Mouse (Mus musculus): ENCODE measurements around the gene Tesc. TPM values are rescaled to one million over a fixed set of nuclear protein-coding genes. Genes with fewer than 3 reads are reported as not detected.

The Tesc gene
- polyA plus RNA-seq, 1 experiment from 2014 or later: 3.5 TPM

GRCm38 (mm10) chr5:118095849-118096248 lies 68.3 kb downstream of the Tesc start:
- Histone ChIP-seq H3K4me3 (replicated peaks) (no peak overlapping the region), H3K4me1 (peaks cover 30% of the 10 kb centered on the region), H3K36me3 (peaks cover 33% of the 10 kb centered on the region), H3K9ac (replicated peaks) (no peak overlapping the region), H3K4me2 (no peak overlapping the region), H3K27me3 (replicated peaks) (no peaks in the 10 kb centered on the region), H3K9me3 (replicated peaks) (no peaks in the 10 kb centered on the region), H3K27ac (replicated peaks) (no peak overlapping the region)
- no peak for ATAC-seq (ENCODE audit: low FRiP score)
- WGBS: 82% methylated on average over 4 of the region's 4 CpGs

- ATAC-seq (ENCODE audit: low FRiP score): no peak
- H3K27ac ChIP-seq (replicated peaks): no peak overlapping the region
- no peaks in the 10 kb centered on the region for H3K27me3 ChIP-seq (replicated peaks)
Observed at GRCm38 (mm10) chr5:118096317-118096716, 68.8 kb downstream of the Tesc start.

GRCm38 (mm10) chr5:118099069-118099869 lies 71.7 kb downstream of the Tesc start:
- 29% methylated on average over 11 of the region's 11 CpGs for WGBS
- Histone ChIP-seq H3K4me3 (replicated peaks) (no peak overlapping the region), H3K27ac (replicated peaks) (peak overlapping the region; percentile 51), H3K4me2 (peak overlapping the region; percentile 13; the same call in 1 of the 2 replicates), H3K9ac (replicated peaks) (no peak overlapping the region), H3K9me3 (replicated peaks) (no peaks in the 10 kb centered on the region), H3K4me1 (peaks cover 33% of the 10 kb centered on the region), H3K27me3 (replicated peaks) (no peaks in the 10 kb centered on the region), H3K36me3 (peaks cover 12% of the 10 kb centered on the region)
- ATAC-seq (ENCODE audit: low FRiP score): peak; percentile 68

More at GRCm38 (mm10) chr5:118096317-118096716, 68.8 kb downstream of the Tesc start:
- Histone ChIP-seq H3K9me3 (replicated peaks) (no peaks in the 10 kb centered on the region), H3K4me1 (peaks cover 33% of the 10 kb centered on the region), H3K9ac (replicated peaks) (no peak overlapping the region), H3K4me2 (no peak overlapping the region), H3K4me3 (replicated peaks) (no peak overlapping the region), H3K36me3 (peaks cover 28% of the 10 kb centered on the region)
- 88% methylated on average over 3 of the region's 3 CpGs for WGBS

GRCm38 (mm10) chr5:118099870-118100478 lies 72.4 kb downstream of the Tesc start:
- Histone ChIP-seq H3K9ac (replicated peaks) (no peak overlapping the region), H3K9me3 (replicated peaks) (no peaks in the 10 kb centered on the region), H3K4me2 (peak overlapping the region; percentile 13; the same call in 1 of the 2 replicates), H3K27me3 (replicated peaks) (no peaks in the 10 kb centered on the region), H3K4me1 (peaks cover 33% of the 10 kb centered on the region), H3K36me3 (peaks cover 5% of the 10 kb centered on the region; the same call in 1 of the 2 replicates), H3K27ac (replicated peaks) (peak overlapping the region; percentile 51), H3K4me3 (replicated peaks) (no peak overlapping the region)
- WGBS: 33% methylated on average over 8 of the region's 8 CpGs
- ATAC-seq (ENCODE audit: low FRiP score): peak; percentile 69

GRCm38 (mm10) chr5:118105536-118105935 lies 78.0 kb downstream of the Tesc start:
- Histone ChIP-seq H3K27ac (replicated peaks) (no peak overlapping the region), H3K36me3 (peaks cover 19% of the 10 kb centered on the region), H3K4me2 (no peak overlapping the region), H3K9me3 (replicated peaks) (no peaks in the 10 kb centered on the region), H3K27me3 (replicated peaks) (no peaks in the 10 kb centered on the region; the same call in 1 of the 2 replicates), H3K4me3 (replicated peaks) (no peak overlapping the region), H3K9ac (replicated peaks) (no peak overlapping the region), H3K4me1 (peaks cover 24% of the 10 kb centered on the region)
- no peak for ATAC-seq (ENCODE audit: low FRiP score)
- WGBS: 84% methylated on average over 8 of the region's 8 CpGs

GRCm38 (mm10) chr5:118106667-118107066 lies 79.1 kb downstream of the Tesc start:
- H3K9ac ChIP-seq (replicated peaks): no peak overlapping the region
- H3K9me3 ChIP-seq (replicated peaks): no peaks in the 10 kb centered on the region
- H3K27me3 ChIP-seq (replicated peaks): no peaks in the 10 kb centered on the region; the same call in 1 of the 2 replicates
- peaks cover 17% of the 10 kb centered on the region for H3K4me1 ChIP-seq
- no peak overlapping the region for H3K4me3 ChIP-seq (replicated peaks)
- 86% methylated on average over 10 of the region's 10 CpGs for WGBS
- H3K36me3 ChIP-seq: peaks cover 30% of the 10 kb centered on the region
- H3K4me2 ChIP-seq: no peak overlapping the region
- no peak for ATAC-seq (ENCODE audit: low FRiP score)
- H3K27ac ChIP-seq (replicated peaks): no peak overlapping the region

- peak overlapping the region; percentile 49; the same call in 1 of the 2 replicates for H3K27ac ChIP-seq (replicated peaks)
- WGBS: 49% methylated on average over 17 of the region's 17 CpGs
- H3K4me2 ChIP-seq: no peak overlapping the region
- no peak overlapping the region for H3K4me3 ChIP-seq (replicated peaks)
- H3K9ac ChIP-seq (replicated peaks): no peak overlapping the region
- H3K9me3 ChIP-seq (replicated peaks): no peaks in the 10 kb centered on the region
- peaks cover 37% of the 10 kb centered on the region for H3K36me3 ChIP-seq
- ATAC-seq (ENCODE audit: low FRiP score): no peak; the same call in 1 of the 2 replicates
- H3K4me1 ChIP-seq: peaks cover 17% of the 10 kb centered on the region
- no peaks in the 10 kb centered on the region; the same call in 1 of the 2 replicates for H3K27me3 ChIP-seq (replicated peaks)
Observed at GRCm38 (mm10) chr5:118108124-118108793, 80.7 kb downstream of the Tesc start.

- H3K9ac ChIP-seq (replicated peaks): no peak overlapping the region
- no peak for ATAC-seq (ENCODE audit: low FRiP score)
- H3K36me3 ChIP-seq: peaks cover 37% of the 10 kb centered on the region
- H3K9me3 ChIP-seq (replicated peaks): no peaks in the 10 kb centered on the region
- peak overlapping the region; percentile 49; the same call in 1 of the 2 replicates for H3K27ac ChIP-seq (replicated peaks)
- H3K4me1 ChIP-seq: peaks cover 17% of the 10 kb centered on the region
- no peak overlapping the region for H3K4me2 ChIP-seq
- H3K4me3 ChIP-seq (replicated peaks): no peak overlapping the region
- H3K27me3 ChIP-seq (replicated peaks): no peaks in the 10 kb centered on the region; the same call in 1 of the 2 replicates
- 83% methylated on average over 7 of the region's 7 CpGs for WGBS
Observed at GRCm38 (mm10) chr5:118108794-118109440, 81.4 kb downstream of the Tesc start.

Other genes starting within 250 kb of the Tesc start
- gene Nos1, start 246.7 kb upstream of the Tesc start, polyA plus RNA-seq (2015; fragmentation: Nextera tagmentation; extraction: Ambion mirVana): 2.6 and 2.9 TPM in 2 replicates
- gene Fbxo21, start 51.0 kb upstream of the Tesc start, polyA plus RNA-seq (2015; fragmentation: Nextera tagmentation; extraction: Ambion mirVana): 127 and 143 TPM in 2 replicates
- gene Fbxw8, start 127.7 kb downstream of the Tesc start, polyA plus RNA-seq (2015; fragmentation: Nextera tagmentation; extraction: Ambion mirVana): 18.0 and 19.4 TPM in 2 replicates
- gene Hrk, start 136.9 kb downstream of the Tesc start, polyA plus RNA-seq (2015; fragmentation: Nextera tagmentation; extraction: Ambion mirVana): 3.0 and 4.0 TPM in 2 replicates
- 7.2 and 12.7 TPM in 2 replicates for gene Rnft2, start 217.4 kb downstream of the Tesc start, polyA plus RNA-seq (2015; fragmentation: Nextera tagmentation; extraction: Ambion mirVana)
- 14.7 and 16.8 TPM in 2 replicates for gene 2410131K14Rik, start 217.5 kb downstream of the Tesc start, polyA plus RNA-seq (2015; fragmentation: Nextera tagmentation; extraction: Ambion mirVana)

All from neural tube, embryonic 15.5 days (tissue).